7 mouse cellular contexts compared by ENCODE assay signal in the genomic region with DNA sequence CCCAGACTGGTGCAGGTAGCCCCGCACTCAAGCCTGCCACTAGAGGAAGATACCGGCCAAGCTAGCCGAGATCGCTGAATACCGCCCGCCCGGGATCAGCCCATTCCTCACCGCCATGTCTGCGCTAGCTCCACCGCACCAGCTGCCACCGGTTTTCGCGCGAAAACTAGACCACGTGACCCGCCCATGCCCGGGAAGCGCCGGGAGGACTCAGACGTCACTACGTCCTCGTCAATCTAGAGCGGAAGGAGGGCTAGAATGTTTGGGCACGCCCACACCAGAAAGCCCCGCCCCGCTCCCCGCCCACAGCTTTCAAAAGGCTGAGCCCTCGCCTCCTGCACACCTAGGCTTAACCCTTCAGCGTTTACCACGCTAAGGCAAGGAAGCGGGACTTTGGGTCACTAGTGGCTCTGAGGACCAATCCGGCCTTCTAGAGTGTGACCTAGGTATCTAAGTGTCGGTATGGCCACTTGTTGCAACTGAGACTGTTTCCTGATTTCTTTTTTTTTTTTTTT. TPM values are rescaled to one million over a fixed set of nuclear protein-coding genes. Genes with fewer than 3 reads are reported as not detected.
DNase-seq lines count a peak whose midpoint lies in the region; ATAC-seq and TF ChIP-seq lines count a peak whose summit lies in the region.

A gene (minus strand): TSS at position 247 of the 515 bp plus-strand sequence.

- WGBS in embryonic facial prominence, embryonic 10.5 days = under 1% methylated on average over 33 of the region's 33 CpGs
- WGBS in intestine, postnatal 0 days = under 1% methylated on average over 33 of the region's 33 CpGs
- WGBS in midbrain, embryonic 12.5 days = under 1% methylated on average over 33 of the region's 33 CpGs
- WGBS in small intestine, adult 2 months = under 1% methylated on average over 33 of the region's 33 CpGs

- no peak; the same call in 1 of the 2 replicates for TF ChIP-seq POLR2A in small intestine, adult 2 months (IDR thresholded peaks at IDR 0.05; ENCODE audit: low read depth, low read length)

- H3K9ac ChIP-seq in intestine, postnatal 0 days (ENCODE audit: low read depth, low read length) = peak within 1 kb of the TSS; percentile 75
- H3K9ac ChIP-seq in midbrain, embryonic 12.5 days (replicated peaks) = peak within 1 kb of the TSS; percentile 77

- intact Hi-C loops in left cerebral cortex, postnatal 4 days (cut with DNase I) = no loop called here

- peaks cover 38% of the 10 kb centered on the region for H3K36me3 ChIP-seq in embryonic facial prominence, embryonic 10.5 days (replicated peaks)
- 0 out of 2 replicates have a peak, but pooled peaks cover 7% of the 10 kb centered on the region for H3K36me3 ChIP-seq in intestine, postnatal 0 days (ENCODE audit: control insufficient read depth, insufficient read depth)
- peaks cover 26% of the 10 kb centered on the region for H3K36me3 ChIP-seq in midbrain, embryonic 12.5 days
- H3K36me3 ChIP-seq in small intestine, adult 2 months (ENCODE audit: control insufficient read depth, insufficient read depth, low read length) = no peaks in the 10 kb centered on the region

- TF ChIP-seq CTCF in intestine, postnatal 0 days (IDR thresholded peaks at IDR 0.05; ENCODE audit: low read depth) = 0 out of 2 replicates have a peak, but pooled peaks have one; percentile 8
- TF ChIP-seq CTCF in small intestine, adult 2 months (IDR thresholded peaks at IDR 0.05; ENCODE audit: extremely low read depth, insufficient read length, insufficient replicate concordance, low read depth, low read length) = no peak

- H3K4me1 ChIP-seq in embryonic facial prominence, embryonic 10.5 days = peaks cover 50% of the 10 kb centered on the region
- H3K4me1 ChIP-seq in intestine, postnatal 0 days (replicated peaks; ENCODE audit: control insufficient read depth, insufficient read depth, low read length) = peaks cover 13% of the 10 kb centered on the region
- H3K4me1 ChIP-seq in midbrain, embryonic 12.5 days = peaks cover 35% of the 10 kb centered on the region
- H3K4me1 ChIP-seq in small intestine, adult 2 months (ENCODE audit: control insufficient read depth, insufficient read depth, insufficient read length, low read length) = peaks cover 11% of the 10 kb centered on the region

- H3K4me2 ChIP-seq in intestine, postnatal 0 days (replicated peaks; ENCODE audit: low read depth) = peak within 1 kb of the TSS; percentile 94
- peak within 1 kb of the TSS; percentile 79 for H3K4me2 ChIP-seq in midbrain, embryonic 12.5 days (replicated peaks)

- no peaks in the 10 kb centered on the region for H3K27me3 ChIP-seq in embryonic facial prominence, embryonic 10.5 days (replicated peaks; ENCODE audit: low read depth, poor library complexity, severe bottlenecking)
- no peaks in the 10 kb centered on the region for H3K27me3 ChIP-seq in intestine, postnatal 0 days (replicated peaks; ENCODE audit: control insufficient read depth, insufficient read depth, low read length)
- 0 out of 2 replicates have a peak, but pooled peaks cover 3% of the 10 kb centered on the region for H3K27me3 ChIP-seq in midbrain, embryonic 12.5 days
- H3K27me3 ChIP-seq in small intestine, adult 2 months (ENCODE audit: control insufficient read depth, insufficient read depth, low read length) = no peaks in the 10 kb centered on the region

- DNase-seq in adrenal gland, postnatal 10 days = peak; percentile 99
- peak; percentile 98 for DNase-seq in embryonic facial prominence, embryonic 10.5 days (ENCODE audit: low spot score)
- peak; percentile 77 for DNase-seq in gonadal fat pad, adult 2 months (ENCODE audit: low read depth)
- peak; percentile 95 for DNase-seq in left cerebral cortex, postnatal 4 days

- H3K4me3 ChIP-seq in embryonic facial prominence, embryonic 10.5 days = peak within 1 kb of the TSS; percentile 83
- peak within 1 kb of the TSS; percentile 66 for H3K4me3 ChIP-seq in intestine, postnatal 0 days (ENCODE audit: low read depth, low read length)
- peak within 1 kb of the TSS; percentile 67 for H3K4me3 ChIP-seq in midbrain, embryonic 12.5 days
- H3K4me3 ChIP-seq in small intestine, adult 2 months (ENCODE audit: low read depth, low read length) = peak within 1 kb of the TSS; percentile 74

- ATAC-seq in intestine, postnatal 0 days = peak; percentile 66
- peak; percentile 78 for ATAC-seq in midbrain, embryonic 12.5 days (ENCODE audit: low FRiP score, low read depth)

- peak within 1 kb of the TSS; percentile 97 for H3K27ac ChIP-seq in embryonic facial prominence, embryonic 10.5 days (replicated peaks)
- peak within 1 kb of the TSS; percentile 54; the same call in 1 of the 2 replicates for H3K27ac ChIP-seq in intestine, postnatal 0 days (ENCODE audit: low read depth, low read length)
- H3K27ac ChIP-seq in midbrain, embryonic 12.5 days (replicated peaks) = peak within 1 kb of the TSS; percentile 80
- no peak within 1 kb of the TSS for H3K27ac ChIP-seq in small intestine, adult 2 months (ENCODE audit: insufficient read depth, low read depth, low read length)

- no peaks in the 10 kb centered on the region for H3K9me3 ChIP-seq in embryonic facial prominence, embryonic 10.5 days
- H3K9me3 ChIP-seq in intestine, postnatal 0 days (ENCODE audit: control insufficient read depth) = no peaks in the 10 kb centered on the region
- no peaks in the 10 kb centered on the region for H3K9me3 ChIP-seq in midbrain, embryonic 12.5 days

RNA-seq across cellular contexts. Expression of the gene that starts here (rescaled TPM):
- 10 to 100 TPM; 50.0 to 53.5 TPM for total RNA-seq in adrenal gland, postnatal 10 days (2021)
- polyA plus RNA-seq in embryonic facial prominence, embryonic 10.5 days (2016; fragmentation: Nextera tagmentation; extraction: Ambion mirVana) = 262 and 280 TPM in 2 replicates
- polyA plus RNA-seq in gonadal fat pad, adult 2 months (2012; rRNA removed) = 14.5 and 16.7 TPM in 2 replicates
- polyA plus RNA-seq in intestine, postnatal 0 days (2015; fragmentation: Nextera tagmentation; extraction: Ambion mirVana) = 32.9 and 33.1 TPM in 2 replicates
- total RNA-seq in left cerebral cortex, postnatal 4 days (2021) = 10 to 100 TPM; 12.5 to 14.3 TPM
- 157 and 158 TPM in 2 replicates for polyA plus RNA-seq in midbrain, embryonic 12.5 days (2016; fragmentation: Nextera tagmentation; extraction: Ambion mirVana)
- 7.9 and 14.5 TPM in 2 replicates for polyA plus RNA-seq in small intestine, adult 2 months (2012; rRNA removed)
